Mouse (Mus musculus) retina, embryonic 14.5 days (tissue): ENCODE results near the gene Stag2.

Source experiments
- DNase-seq: peaks from one replicate; pipeline ENCODE4 v3.0.0-alpha.2; 2015; ENCODE audit warnings: low spot score

The Stag2 gene

DNA sequence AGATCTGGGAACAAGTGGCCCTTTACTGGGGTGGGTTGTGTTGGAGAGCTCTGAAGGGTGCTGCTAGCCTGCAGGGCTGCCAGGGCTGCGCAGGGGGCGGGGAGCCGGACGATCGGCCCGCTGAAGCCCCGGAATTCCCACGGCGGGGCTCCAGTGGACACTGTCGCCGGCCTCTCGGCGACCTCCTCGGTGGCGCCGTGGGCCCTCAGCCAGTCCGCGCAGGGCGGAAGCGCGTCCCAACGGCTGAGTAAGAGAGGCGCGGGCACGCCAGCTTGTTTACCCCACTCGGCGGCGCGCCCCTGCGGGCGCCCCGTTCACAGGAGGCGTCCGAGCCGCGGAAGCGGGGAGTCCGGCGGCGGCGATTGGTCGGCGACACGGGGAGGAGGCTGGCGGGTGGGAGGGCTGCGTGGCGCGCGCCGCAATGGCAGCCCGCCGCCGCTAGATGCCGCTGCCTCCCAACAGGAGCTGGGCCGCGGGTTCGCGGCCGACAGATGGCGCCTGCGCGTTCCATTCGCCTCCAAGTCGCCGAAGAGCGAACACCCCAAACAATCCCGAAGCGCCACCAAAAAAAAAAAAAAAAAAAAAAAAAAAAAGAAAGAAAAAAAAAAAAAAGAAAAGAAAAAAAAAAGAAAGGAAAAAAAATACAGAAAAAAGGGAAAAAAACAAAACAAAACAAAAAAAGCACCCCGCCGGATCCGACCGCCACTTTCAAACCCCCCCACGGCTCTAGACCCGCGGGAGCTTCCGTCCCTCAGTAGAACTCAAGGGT is at the start of gene Stag2:
Gene Stag2 (plus strand): TSS at position 530 of the 769 bp plus-strand sequence.
- DNase-seq = peak; percentile 85

DNA sequence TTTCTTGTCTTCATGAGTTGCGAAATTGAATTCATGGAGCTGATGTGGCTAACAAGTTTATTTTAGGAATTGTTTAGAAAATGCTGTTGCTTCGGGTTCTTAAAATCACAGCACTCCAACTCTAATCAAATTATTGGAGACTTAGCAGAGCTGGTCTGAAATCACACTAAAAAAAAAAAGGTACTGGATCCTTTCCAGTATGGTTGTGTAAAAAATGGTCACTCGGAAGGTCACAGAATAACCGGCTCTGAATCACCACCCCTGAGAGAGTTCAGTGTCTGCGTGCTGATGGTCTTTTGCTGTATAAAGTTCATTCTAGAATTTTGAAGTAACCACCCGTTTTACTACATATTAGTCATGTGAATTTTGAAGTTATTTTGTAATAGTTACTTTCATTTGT is 42.0 kb upstream of the Stag2 start:
- DNase-seq = no peak

DNA sequence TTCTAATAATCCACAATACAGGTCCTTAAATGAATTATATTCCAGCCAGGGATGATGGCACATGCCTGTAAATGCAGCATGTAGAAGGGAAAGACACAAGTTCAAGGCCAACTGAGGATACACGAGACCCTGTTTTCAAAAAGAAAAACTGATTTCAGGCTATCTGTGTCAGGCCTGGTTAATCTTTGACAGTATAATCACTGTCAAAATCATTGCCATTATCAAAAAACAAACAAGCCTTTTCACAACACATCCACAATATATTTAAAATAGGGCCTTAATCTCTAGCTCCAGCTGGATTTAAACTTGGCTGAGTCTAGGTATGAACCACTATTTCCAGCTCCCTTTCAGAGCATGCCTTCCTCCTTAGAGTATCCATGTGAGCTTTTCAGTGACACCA is 38.5 kb upstream of the Stag2 start:
- no peak for DNase-seq

DNA sequence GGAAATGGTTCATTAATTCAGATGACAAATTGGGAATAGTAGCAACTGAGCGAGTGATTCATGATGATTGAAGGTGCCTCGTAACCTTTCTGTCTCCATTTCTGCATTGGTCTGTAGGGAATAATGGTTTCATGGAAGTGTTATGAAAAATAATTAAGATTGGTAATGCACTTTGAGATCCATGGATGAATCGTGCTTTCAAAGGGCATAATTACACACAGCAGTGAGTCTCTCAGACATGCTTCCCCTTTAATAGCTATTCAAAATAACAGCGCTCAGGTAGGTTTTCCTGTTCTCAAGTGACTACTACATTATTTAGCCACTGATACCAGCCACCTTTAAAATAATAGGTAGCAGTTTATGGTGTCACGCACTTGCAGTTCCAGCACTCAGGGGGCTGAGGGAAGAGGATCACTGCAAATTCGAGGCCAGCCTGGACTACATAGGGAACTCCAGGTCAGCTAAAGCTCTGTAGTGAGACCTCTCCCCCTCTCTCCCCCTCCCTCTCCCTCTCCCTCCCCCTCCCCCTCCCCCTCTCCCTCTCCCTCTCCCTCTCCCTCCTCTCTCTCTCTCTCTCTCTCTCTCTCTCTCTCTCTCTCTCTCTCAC is 29.6 kb upstream of the Stag2 start:
- DNase-seq = no peak

DNA sequence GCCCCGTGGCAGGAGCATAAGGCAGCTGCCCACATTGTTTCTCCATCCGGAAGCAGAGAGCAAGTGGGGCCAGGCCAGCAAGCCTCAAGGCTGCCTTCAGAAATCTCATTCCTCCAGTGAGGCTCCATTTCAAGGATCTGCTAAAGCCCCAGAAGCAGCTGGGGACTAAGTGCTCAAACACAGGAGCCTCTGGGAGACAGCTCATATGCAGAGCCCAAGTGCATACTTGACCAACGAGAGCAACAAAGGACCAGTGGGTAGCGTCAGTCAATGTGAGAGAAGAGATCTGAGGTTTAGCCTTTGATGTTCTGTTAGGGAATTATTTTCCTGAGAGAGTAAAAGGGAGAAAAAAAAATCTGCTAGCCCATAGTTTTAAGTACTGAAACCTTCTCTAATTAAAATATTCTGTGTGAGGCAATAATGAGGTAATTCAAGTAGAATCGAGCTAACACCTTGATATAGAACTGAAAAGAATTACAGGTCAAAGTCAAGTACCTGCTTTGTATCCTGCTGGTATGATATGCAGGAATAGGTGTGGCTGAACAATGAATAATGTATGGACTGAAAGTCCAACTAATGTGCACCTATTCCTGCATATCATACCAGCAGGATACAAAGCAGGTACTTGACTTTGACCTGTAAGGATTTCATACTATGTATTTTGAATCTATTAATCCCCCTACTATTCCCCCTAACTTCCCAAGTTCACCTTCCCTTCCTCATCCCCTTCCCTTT is 24.0 kb upstream of the Stag2 start:
- no peak for DNase-seq

DNA sequence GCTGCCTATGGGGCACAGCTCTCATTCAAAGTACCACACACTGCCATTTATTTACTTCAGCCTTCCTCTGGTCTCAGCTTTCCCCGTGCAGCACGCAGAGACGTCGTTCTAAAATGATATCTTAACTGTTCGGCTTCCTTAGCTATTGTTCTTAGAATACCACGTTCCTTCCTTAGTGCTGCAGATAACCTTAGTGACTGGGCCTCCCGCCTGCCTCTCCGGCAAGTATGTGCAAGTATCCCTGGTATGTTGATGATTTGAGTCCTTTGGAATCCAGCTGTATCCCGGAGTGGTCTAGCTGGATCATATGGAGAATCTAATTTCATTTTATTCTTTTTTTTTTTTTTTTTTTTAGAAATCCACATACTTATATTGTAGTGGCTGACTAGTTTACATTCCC is 9.2 kb upstream of the Stag2 start:
- DNase-seq = no peak

DNA sequence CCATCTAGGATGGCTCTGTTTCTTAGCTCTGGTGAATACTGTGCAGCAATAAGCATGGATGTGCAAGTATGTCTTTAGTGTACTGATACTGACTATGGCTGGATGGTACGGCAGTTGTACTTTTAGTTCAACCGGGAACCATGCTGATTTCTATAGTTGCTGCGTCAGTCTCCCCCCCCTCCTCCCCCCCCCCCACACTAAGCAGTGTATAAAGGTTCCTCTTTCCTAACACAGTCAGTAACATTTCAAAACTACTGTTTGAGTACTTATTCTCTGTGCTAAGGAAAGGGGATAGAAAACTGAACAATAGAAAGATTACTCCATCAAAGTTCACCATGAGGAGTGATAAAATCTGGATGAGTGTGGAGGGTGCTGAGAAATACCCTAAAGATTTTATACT is 6.5 kb upstream of the Stag2 start:
- DNase-seq = no peak

DNA sequence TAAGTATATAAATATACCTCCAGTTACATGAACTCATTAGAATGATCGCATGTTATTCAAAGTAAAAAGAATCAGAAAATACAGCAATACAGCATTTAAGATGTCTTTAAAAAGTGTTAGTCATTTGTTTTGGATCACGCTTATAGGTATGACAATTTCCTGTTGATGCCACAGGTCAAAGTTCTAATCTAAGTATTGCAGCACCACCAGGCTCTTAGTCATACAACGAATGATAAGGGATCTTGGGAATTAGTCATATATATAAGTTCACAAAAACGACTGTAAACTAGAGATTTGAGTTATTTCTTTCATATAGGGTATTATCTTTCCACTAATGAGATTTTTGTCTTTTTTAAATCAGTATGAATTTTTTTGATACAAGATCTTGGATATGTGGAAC is 5.1 kb upstream of the Stag2 start:
- no peak for DNase-seq

DNA sequence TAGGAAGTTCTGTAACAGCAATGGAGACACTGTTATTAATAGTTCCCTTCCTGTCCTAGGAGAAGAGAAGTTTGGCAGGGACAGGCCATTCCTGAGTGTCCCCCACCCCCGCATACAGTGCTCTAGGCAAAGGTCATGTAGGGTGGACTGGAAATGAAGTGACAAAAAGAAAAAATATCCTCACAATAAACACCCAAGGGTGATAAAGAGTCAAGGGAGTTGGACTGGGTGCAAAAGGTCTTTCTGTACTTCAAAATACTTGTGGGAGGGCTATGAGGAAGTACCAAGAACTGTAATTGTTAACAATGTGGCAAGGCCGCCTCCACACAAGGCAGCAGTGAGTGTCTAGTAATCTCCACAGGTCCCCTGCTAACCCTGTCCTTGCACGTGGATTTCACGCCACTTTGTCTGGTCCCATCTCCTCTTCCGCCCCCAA is 1.1 kb upstream of the Stag2 start:
- no peak for DNase-seq

DNA sequence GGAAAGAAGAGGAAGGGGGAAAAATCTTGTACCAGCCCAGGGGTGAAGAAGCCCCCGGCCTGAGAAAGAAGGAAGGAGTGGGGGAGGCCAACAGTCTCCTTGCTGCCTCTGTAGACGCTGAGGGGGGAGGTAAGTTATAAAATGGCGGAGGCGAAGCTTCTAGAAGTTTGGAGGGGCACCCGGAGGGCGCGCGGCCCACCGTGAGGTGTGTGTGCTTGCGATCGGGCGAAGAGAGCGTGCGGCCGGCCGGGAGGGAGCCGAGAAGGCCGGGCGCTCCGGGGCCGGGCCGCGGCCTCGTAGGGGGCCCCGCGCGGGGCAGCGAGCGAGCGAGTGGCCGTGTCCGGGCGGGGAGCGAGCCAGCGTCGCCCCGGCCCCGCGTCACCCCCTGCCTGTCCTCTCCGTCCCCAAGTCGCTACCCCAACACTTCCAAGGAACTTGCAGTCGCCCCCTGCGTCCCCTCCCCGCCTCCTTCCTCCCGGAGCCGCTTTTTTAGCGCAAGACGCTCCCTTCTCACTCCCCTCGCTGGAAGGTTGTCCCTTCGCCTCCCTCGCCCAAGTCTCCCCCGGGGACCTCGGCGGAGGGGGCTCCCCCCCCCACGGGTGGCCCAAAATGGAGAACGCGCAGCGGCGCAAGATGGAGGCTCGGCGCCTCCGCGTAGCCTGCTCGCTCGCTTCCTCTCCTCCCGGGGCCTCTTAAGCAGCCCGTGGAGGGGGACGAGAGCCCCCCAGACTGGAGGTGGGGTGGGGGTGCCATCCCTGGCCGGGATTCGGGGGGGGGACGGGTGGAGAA is 634 bp downstream of the Stag2 start:
- peak; percentile 58 for DNase-seq

DNA sequence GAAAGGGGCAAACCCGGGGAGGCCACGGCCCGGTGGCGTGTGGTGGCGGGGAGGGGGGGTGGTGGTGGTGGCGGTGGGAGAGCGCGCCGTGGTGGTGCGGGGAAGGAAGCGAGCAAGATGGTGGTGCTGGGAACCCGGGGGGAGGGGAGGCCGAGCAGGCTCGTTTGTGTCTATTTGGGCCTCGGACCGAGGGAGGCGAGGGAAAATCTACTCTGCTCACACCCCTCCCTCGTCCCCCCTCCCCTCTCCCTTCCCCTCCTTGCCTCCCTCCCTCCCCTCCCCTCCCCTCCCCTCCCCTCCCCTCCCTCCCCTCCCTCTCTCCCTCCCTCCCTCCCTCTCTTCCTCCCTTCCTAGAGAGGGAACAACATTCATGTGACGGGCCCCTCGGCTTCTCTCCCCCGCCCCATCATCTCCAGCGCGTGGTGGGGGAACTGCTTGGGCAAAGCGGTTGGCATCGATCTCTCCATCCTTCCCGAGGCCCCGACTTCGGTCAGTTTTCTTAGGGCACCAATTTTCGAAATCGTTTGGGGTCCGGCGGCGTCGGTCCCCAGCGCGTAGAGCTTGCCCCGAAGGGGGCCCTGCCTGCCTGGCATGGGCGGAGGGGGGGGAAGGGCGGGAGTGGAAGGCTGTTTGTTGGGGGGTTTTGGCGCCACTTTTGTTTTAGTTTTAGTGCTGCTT is 1.4 kb downstream of the Stag2 start:
- peak; percentile 84 for DNase-seq

DNA sequence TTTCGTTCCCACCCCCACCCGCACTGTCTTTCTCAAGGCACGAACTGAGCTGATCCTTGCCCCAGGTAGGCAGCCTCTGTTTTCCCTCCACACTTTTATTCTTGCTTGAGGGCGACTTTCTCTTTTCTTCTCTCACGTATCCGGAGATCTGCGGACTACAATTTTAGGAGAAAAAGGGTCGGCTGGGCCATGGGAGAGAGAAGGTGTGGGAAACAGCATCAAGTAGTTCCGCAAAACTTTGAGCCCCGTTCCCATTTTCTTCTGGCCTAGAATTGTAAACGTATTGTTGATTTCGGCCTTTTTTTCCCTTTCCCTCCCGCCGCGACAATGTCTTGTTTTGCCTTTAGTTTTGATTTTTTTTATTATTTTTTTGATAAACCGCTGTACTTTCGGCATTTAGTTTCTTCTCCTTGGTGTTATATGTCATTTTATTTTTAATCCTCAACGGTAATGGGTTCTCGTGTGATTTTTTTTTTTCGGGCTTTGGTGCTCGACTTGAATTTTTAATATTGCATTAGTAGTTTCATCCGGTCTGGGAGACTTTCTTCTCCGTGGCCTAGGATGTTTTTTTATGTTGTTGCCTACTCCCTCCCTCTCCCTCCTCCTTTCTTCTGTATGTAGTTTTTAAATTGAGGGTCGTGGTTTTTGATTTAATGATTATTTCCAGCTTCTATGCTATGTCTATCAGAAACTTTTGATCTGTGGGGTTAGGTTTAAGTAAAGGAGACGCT is 2.1 kb downstream of the Stag2 start:
- DNase-seq = no peak

DNA sequence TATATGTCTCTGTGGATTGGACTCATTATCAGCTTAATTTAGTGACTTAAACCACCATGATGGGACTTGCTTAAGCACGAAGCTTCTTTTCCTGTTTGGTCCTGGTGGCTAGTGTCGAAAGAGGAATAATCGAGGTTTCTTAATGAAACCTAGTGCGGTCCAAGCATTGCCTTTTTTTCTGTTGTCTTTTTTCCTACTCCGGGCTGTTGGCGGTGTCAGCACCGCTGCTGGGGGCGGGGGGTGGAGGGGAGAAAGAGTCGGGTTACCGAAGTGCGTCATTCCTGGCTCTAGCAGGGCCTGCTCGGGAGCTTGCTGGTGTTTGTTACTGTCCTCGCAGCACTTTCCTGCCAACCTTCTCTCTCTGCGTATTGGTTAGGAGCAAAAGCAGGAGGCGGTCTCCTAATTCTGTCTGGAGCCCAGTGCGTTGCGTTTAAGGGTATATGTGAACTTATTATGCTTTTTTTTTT is 2.8 kb downstream of the Stag2 start:
- peak; percentile 72 for DNase-seq

DNA sequence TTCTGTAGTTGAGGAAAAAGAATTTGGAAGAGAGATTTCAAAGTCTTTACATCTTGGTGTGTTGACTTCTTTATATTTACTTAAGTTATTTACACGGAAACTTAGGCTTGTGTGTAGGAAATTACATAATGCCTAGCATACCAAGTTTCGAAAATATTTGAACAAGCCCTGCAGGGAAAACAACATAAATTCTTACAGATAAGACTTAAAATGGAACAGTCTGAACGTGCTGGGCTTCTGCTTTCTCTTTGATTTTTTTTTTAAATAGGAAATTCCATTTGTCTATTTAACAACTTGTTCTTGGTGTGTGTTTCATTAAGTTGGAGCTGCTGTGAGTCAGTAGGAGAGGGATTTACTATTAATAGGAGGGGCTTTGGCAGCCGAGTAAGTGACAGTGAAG is 3.9 kb downstream of the Stag2 start:
- no peak for DNase-seq

DNA sequence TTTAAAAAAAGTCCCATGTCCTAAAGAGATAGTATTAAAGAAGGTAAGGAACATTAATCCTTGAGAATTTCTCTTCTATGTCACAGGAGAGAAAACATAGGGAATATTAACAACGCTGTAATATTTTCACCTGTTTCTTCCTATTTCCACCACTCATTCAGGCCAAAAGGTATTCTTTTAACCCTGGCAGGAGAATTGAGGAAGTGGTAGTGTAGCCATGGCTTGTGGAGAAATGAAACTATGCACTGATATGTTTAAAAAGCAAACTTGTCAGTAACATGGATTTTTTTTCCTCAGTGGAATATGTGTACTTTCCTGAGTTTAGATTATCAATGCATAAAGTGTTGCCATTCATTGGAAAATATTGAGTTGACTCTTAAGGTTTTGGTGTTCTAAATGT is 16.3 kb downstream of the Stag2 start:
- DNase-seq = no peak

DNA sequence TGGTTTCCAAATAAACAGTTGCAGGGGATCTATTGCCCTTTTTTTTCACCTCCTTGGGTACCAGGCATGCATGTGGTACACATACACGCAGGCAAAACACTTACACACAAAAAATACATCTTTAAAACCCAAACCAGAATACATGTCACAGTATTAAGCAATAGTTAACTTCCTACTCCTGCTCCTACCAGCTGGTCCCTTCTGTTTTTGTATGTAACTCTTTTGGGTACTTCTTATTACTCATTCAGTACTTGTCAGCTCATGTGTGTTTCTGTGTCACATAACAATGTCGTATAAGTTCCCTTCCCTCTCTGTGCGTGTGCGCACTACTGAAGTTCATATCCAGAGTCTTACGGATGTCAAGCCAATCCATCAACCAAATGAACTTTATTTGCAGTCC is 21.7 kb downstream of the Stag2 start:
- DNase-seq = no peak

DNA sequence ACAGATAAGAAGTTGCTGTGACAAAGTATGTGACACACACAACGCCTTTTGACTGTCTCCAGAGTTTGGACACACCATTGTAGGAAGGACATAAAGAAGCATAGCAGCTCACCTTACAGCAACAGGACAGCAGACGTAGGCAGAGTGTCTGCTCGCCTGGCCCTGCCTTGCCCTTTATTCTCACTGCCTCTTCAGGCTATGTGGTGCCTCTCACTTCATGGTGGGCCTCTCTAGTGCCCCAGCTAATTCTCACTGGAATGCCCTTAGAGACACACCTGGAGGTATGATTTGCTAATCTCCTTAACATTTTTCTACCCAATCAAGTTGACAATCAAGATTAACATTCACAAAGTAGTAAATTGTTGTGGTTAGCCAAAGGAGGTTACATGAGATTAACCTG is 38.5 kb downstream of the Stag2 start:
- DNase-seq = no peak

DNA sequence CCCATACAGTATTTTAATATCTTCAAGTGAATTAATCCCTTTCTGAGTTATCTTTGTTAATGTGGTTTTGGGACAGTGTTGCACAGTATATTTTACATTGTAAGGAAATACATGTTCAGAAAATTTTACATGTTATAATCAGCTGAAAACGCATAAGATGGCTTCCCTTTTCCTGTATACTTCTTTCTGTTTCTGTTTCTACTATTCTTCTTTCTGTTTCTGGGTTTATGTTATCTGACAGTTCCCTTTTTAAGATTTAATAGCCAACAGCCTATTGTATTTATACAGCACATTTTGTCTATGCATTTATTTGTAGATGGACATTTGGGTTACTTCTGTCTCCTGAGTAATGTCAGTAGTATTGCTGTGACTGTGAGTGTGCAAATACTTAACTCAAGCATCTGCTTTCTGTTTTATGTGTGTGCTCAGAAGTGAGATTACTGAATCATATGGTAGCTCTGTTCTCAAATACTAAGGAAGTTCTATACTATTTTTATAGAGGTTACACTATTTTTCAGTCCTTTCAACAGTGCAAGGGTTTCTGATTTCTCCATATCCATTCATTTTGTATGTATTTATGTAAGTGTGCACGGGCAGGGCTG is 39.8 kb downstream of the Stag2 start:
- no peak for DNase-seq

DNA sequence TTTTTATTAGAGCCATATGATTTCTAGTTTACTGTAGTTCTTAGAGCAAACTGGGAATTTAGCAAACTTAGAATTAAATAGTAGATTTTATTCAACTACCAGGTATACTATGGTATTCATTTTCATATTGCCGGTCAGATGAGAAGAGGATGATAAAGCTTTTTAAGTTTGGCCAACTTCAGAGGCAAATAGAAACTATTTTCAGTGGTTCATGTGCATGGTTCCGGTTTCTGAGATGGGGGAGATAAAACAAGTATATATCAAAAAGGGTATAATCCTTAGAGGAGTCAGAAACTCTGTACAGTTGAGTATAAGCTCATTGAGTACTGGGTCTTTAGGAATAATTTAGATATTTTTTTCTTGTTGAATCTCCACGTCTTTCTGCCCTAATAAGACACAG is 45.5 kb downstream of the Stag2 start:
- DNase-seq = no peak

DNA sequence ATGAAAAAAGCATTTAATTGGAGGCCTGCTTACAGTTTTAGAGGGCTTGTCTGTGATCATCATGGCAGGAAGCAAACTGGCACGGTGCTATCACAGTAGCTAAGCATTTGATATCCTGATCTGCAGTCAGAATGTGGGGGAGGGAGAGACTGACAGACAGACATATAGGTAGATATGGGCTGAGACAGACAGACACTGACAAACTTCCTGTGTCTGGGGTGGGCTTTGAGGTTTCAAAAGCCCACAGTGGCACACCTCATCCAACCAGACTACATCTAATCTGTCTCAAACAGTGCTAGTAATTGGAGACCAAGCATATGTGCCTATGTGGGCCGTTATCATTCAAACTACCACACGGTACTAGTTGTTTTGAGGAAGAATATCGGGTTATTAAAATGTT is 53.4 kb downstream of the Stag2 start:
- no peak for DNase-seq

DNA sequence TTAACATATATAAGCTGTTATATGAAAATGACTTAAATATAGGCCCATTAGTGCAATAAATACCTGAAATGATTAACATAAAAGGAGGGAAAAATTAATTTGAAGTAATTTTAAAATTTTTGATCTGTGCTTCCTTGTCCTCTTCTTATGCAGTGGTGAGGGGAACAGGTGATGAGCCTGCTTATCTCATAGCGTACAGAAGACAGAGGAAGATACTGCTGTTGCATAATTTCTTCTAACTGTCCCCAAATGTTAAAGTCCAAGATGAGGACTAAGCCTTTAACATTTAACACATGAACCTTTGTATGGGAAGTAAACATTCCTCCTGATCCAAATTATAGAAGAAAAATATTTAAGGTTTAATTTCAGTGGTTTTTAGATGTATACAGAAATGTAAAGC is 66.6 kb downstream of the Stag2 start:
- no peak for DNase-seq
